Mouse (Mus musculus): ENCODE results near the gene Gys1. TPM values are rescaled to one million over a fixed set of nuclear protein-coding genes. Genes with fewer than 3 reads are reported as not detected.

The Gys1 gene
- polyA plus RNA-seq, 1 experiment from 2014 or later: 45.2 TPM

DNA sequence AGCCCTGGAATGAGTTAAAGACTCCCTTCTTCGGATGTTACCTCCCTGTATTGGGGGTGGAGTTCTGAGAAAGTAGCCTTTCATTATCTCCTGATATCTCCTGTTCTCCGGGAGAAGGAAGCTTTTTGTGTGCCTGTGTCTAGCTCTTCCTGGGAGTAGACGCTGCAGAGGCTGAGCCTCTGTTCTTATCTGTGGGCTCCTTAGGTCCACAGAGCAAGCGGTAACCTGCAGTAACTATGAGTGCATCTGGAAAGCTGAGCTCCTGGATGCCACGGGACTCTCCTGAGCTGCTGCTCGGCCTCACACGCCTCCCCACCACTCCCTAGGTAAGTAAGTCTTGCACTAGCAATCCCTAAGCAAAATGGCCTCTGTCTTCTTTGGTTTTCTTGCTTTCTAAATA is 51.5 kb downstream of the Gys1 start:
- Histone ChIP-seq H3K4me3 (replicated peaks) (no peak overlapping the region), H3K9me3 (no peaks in the 10 kb centered on the region), H3K4me1 (replicated peaks) (peaks cover 27% of the 10 kb centered on the region), H3K4me2 (no peak overlapping the region), H3K27me3 (no peaks in the 10 kb centered on the region), H3K36me3 (no peaks in the 10 kb centered on the region), H3K9ac (replicated peaks) (no peak overlapping the region), H3K27ac (no peak overlapping the region)
- ATAC-seq (ENCODE audit: insufficient number of reproducible peaks, insufficient read depth, low FRiP score, low TSS enrichment, low read depth): no peak
- WGBS: 80% methylated on average over 7 of the region's 7 CpGs

DNA sequence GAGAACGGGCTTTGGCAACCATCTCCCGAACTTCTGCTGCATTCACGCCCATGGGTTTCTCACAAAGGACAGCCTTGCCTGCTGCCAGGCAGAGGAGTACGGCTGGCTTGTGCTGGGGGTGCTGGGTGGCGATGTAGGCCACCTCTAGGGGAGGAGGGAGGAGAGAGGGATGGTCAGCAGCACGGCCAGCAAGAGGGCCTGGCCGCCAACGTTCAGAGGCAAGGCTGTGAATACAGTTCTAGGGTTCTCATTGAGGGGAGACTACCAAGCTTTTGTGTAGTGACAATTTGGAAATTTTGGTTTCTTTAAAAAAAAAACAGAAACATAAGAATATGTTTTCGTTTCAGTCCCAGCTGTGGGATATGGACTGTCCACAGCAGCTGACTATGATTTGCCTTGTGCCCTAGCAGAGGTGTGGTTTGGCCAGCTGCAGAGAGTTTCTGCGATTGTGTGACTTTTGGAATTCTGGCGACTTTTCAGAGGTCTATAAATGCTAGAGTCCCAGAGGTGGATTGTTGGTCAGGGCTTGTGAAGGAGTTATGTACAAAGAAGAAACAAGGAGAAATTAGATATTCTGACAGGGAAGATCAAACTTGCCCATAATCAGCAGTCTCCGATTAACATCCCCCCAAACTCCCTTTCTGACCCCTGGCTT is 52.2 kb downstream of the Gys1 start, which contains the start of gene Gm45808:
Gm45808 (minus strand) TSS at position 51 of the 655 bp plus-strand sequence.
- H3K27me3 ChIP-seq: no peaks in the 10 kb centered on the region
- no peak within 1 kb of the TSS for H3K9ac ChIP-seq (replicated peaks)
- no peak within 1 kb of the TSS for H3K4me2 ChIP-seq
- peaks cover under 1% of the 10 kb centered on the region; the same call in 1 of the 2 replicates for H3K36me3 ChIP-seq
- 81% methylated on average over 12 of the region's 12 CpGs for WGBS
- ATAC-seq (ENCODE audit: insufficient number of reproducible peaks, insufficient read depth, low FRiP score, low TSS enrichment, low read depth): no peak
- H3K4me1 ChIP-seq (replicated peaks): peaks cover 27% of the 10 kb centered on the region
- no peak within 1 kb of the TSS; the same call in 1 of the 2 replicates for H3K4me3 ChIP-seq (replicated peaks)
- peak within 1 kb of the TSS; percentile 74; the same call in 1 of the 2 replicates for H3K27ac ChIP-seq
- no peaks in the 10 kb centered on the region for H3K9me3 ChIP-seq

DNA sequence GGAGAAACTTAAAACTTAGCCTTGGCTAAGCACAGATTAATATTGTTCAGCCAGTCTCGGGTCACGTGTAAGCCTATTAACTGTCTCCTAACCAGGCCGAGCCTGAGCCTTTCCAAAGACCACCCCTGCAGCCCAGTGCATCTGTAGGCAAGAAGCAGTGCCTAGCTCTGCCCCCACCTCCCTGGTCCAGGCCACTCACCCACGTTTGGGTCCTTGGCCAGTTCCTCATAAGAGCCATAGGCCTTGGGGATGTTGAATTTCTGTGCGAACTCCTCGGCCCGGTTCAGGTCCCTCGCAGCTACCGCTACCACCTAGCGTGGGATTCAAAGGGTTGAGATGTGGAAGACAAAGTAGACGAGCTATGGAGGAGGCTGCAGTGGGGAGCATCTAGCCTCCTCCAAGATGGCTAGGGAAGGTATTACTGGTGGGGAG is 53.2 kb downstream of the Gys1 start:
- Histone ChIP-seq H3K9me3 (no peaks in the 10 kb centered on the region), H3K4me1 (replicated peaks) (peaks cover 27% of the 10 kb centered on the region), H3K27ac (peak overlapping the region; percentile 74), H3K9ac (replicated peaks) (peak overlapping the region; percentile 61; the same call in 1 of the 2 replicates), H3K4me3 (replicated peaks) (peak overlapping the region; percentile 44), H3K4me2 (peak overlapping the region; percentile 73), H3K27me3 (no peaks in the 10 kb centered on the region), H3K36me3 (peaks cover 10% of the 10 kb centered on the region)
- 27% methylated on average over 11 of the region's 11 CpGs for WGBS
- peak; percentile 64; the same call in 1 of the 2 replicates for ATAC-seq (ENCODE audit: insufficient number of reproducible peaks, insufficient read depth, low FRiP score, low TSS enrichment, low read depth)

DNA sequence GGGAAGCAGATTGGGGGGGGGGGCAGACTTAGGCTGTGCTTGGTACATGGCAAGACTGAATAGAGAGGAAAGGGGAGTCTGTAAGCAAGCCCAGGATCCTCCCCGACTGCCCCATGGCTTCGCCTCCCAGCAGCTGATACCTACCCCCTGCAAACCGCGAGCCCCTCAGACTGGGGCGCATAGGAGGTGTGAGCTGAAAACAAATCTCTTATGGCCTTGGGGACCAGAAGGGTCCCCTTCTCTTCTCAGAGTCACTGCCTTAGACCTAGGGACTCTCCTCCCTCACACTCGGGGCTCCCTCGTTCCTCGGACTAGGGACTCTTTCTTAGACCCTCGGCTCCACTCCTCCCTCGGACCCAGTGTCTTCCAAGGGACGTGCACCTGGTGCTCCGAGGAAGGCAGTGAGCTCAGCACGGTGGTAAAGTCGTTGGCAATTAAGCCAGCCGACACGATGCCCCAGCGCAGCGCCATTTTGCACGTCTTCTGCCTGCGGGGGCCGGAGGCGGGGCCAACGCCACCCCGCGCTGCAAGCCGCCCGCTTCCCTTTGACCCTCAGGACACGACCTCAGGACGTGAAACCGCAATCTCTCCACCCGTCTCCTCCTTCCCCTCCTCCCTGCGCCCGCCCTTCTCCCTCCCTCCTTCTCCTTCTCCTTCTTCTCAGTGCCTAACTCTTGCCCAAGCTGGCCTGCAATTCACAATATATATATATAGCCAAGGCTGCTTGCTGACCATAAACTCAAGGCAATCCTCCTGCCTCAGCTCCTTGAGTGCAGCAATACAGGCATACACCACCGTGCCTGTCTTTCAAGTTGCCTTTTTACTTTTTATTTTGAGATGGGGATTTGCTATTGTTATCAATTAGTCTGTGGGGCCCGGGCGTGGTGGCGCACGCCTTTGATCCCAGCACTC is 53.9 kb downstream of the Gys1 start, which contains the start of gene Dhdh:
Dhdh (minus strand) TSS at position 513 of the 912 bp plus-strand sequence.
- Histone ChIP-seq H3K27me3 (no peaks in the 10 kb centered on the region), H3K36me3 (peaks cover 17% of the 10 kb centered on the region), H3K4me1 (replicated peaks) (peaks cover 27% of the 10 kb centered on the region), H3K27ac (peak within 1 kb of the TSS; percentile 74), H3K9ac (replicated peaks) (peak within 1 kb of the TSS; percentile 61), H3K4me3 (replicated peaks) (peak within 1 kb of the TSS; percentile 44), H3K9me3 (no peaks in the 10 kb centered on the region), H3K4me2 (peak within 1 kb of the TSS; percentile 73)
- ATAC-seq (ENCODE audit: insufficient number of reproducible peaks, insufficient read depth, low FRiP score, low TSS enrichment, low read depth): peak; percentile 38
- 10% methylated on average over 38 of the region's 38 CpGs for WGBS

DNA sequence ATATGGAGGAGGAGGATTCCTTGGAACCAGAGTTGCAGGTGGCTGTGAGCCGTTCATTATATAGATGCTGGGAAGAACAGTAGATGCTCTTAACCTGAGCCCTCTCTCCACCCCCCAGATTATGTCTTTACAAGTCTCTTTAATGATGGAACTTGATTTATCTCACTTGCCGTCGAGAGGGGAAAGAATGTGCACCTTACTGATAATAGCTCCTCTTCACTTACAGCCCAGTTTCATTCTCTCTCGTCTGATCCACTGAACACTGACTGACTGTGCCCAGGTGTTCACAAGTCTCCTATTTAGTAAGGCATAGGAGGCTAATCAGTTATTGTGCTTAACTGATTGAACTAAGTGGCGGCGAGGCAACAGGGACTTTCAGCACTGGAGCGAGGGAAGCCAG is 54.9 kb downstream of the Gys1 start:
- no peak overlapping the region for H3K4me2 ChIP-seq
- H3K9ac ChIP-seq (replicated peaks): no peak overlapping the region
- no peak for ATAC-seq (ENCODE audit: insufficient number of reproducible peaks, insufficient read depth, low FRiP score, low TSS enrichment, low read depth)
- H3K9me3 ChIP-seq: no peaks in the 10 kb centered on the region
- peaks cover 27% of the 10 kb centered on the region for H3K36me3 ChIP-seq
- H3K4me1 ChIP-seq (replicated peaks): peaks cover 27% of the 10 kb centered on the region
- H3K27ac ChIP-seq: no peak overlapping the region
- WGBS: 74% methylated on average over 7 of the region's 7 CpGs
- H3K27me3 ChIP-seq: no peaks in the 10 kb centered on the region
- no peak overlapping the region for H3K4me3 ChIP-seq (replicated peaks)

DNA sequence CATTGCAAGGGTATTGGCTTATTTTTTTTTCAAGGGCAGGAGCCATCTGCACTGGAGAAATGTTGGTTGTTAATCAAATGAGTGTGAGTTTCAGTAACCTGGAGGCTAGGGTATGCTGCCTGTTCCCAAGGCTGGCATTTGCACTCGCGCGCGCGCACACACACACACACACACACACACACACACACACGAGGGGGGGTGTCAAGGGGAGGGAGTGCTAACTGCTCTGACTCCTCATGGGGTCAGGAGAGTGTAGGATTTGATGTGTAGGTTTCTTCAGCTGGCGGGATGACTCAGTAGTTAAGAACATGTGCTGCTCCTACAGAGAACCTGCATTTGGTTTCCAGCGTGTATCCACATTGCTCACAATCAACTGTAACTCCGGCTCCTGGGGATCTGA is 56.2 kb downstream of the Gys1 start:
- Histone ChIP-seq H3K27ac (0 out of 2 replicates have a peak overlapping the region, but pooled peaks have one; percentile 0), H3K36me3 (peaks cover 40% of the 10 kb centered on the region), H3K9me3 (no peaks in the 10 kb centered on the region), H3K4me3 (replicated peaks) (no peak overlapping the region), H3K27me3 (no peaks in the 10 kb centered on the region), H3K4me2 (peak overlapping the region; percentile 6), H3K4me1 (replicated peaks) (peaks cover 27% of the 10 kb centered on the region), H3K9ac (replicated peaks) (no peak overlapping the region)
- ATAC-seq (ENCODE audit: insufficient number of reproducible peaks, insufficient read depth, low FRiP score, low TSS enrichment, low read depth): no peak
- WGBS: 21% methylated on average over 9 of the region's 9 CpGs

DNA sequence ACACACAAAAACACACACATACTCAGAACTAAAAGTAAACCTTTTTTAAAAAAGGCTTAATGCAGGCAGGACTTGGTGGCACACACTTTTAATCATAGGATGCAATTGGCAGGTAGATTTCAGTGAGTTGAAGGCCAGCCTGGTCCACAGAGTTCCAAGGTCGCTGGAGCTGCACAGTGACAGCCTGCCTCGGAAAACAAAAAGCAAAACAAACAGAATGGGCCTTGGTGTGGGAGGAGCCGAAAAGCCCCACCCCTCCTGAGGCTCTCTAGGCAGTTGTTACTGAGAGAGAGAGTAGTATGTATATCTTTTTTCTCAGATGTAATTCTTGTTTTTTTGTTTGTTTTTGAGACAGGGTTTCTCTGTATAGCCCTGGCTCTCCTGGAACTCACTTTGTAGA is 56.6 kb downstream of the Gys1 start:
- Histone ChIP-seq H3K27ac (0 out of 2 replicates have a peak overlapping the region, but pooled peaks have one; percentile 0), H3K27me3 (no peaks in the 10 kb centered on the region), H3K4me2 (peak overlapping the region; percentile 6), H3K4me3 (replicated peaks) (no peak overlapping the region), H3K4me1 (replicated peaks) (peaks cover 27% of the 10 kb centered on the region), H3K36me3 (peaks cover 44% of the 10 kb centered on the region), H3K9ac (replicated peaks) (no peak overlapping the region), H3K9me3 (no peaks in the 10 kb centered on the region)
- ATAC-seq (ENCODE audit: insufficient number of reproducible peaks, insufficient read depth, low FRiP score, low TSS enrichment, low read depth): no peak
- WGBS: 20% methylated on average over 3 of the region's 3 CpGs

DNA sequence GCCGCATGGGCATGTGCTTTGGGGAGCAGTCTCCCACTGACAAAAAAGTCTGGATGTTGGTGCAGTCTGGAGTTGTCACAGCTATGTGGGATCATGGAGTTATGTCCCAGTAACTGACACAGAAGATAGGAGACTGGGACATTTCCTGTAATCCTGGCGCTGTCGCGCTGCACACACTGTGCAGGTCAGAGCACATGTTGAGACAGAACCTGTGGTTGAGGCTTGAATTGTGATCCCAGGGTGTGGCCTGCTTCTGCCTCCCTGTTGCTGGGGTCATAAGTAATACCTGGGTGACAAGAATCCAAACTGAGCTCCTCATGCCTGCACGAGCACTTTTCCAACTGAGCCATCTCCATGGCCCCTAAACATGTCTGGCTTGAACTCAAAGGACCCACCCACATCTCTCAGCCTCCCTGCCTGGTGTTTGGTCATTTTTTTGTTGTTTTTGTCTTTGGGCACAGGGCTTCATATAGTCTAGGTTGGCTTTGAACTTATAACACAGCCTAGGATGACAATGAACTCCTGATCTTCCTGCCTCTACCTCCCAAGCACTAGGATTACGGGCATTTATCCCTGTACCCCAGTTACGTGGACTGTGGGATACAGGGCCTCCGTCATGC is 57.7 kb downstream of the Gys1 start:
- no peak for ATAC-seq (ENCODE audit: insufficient number of reproducible peaks, insufficient read depth, low FRiP score, low TSS enrichment, low read depth)
- Histone ChIP-seq H3K27me3 (no peaks in the 10 kb centered on the region), H3K36me3 (peaks cover 54% of the 10 kb centered on the region), H3K4me1 (replicated peaks) (peaks cover 26% of the 10 kb centered on the region), H3K9me3 (no peaks in the 10 kb centered on the region), H3K4me2 (no peak overlapping the region), H3K9ac (replicated peaks) (no peak overlapping the region), H3K4me3 (replicated peaks) (no peak overlapping the region), H3K27ac (no peak overlapping the region)
- 95% methylated on average over 8 of the region's 8 CpGs for WGBS

DNA sequence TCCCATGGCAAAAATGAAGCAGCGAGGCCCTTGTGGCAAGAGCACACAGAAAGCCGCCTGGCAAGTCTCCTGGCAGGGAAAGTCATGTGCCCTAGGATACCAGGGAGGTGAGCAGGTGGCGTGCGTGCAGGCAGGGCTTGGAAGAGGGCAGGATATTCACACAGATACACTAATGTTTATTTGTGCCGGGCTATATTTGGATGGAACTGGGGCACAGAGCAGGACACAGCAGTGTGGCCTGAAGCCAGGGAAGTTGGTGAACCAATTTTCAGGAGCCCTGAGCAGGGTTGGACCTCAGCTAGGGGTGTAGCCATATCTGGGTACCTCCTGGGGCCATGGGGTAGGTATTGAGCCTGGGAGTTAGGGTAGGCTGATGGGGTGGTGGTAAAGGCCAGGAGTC is 58.3 kb downstream of the Gys1 start:
- peaks cover 20% of the 10 kb centered on the region for H3K4me1 ChIP-seq (replicated peaks)
- H3K9me3 ChIP-seq: no peaks in the 10 kb centered on the region
- no peak overlapping the region for H3K27ac ChIP-seq
- WGBS: 98% methylated on average over 5 of the region's 5 CpGs
- H3K4me2 ChIP-seq: no peak overlapping the region
- H3K27me3 ChIP-seq: no peaks in the 10 kb centered on the region
- H3K36me3 ChIP-seq: peaks cover 60% of the 10 kb centered on the region
- no peak overlapping the region for H3K4me3 ChIP-seq (replicated peaks)
- no peak overlapping the region for H3K9ac ChIP-seq (replicated peaks)
- ATAC-seq (ENCODE audit: insufficient number of reproducible peaks, insufficient read depth, low FRiP score, low TSS enrichment, low read depth): no peak

DNA sequence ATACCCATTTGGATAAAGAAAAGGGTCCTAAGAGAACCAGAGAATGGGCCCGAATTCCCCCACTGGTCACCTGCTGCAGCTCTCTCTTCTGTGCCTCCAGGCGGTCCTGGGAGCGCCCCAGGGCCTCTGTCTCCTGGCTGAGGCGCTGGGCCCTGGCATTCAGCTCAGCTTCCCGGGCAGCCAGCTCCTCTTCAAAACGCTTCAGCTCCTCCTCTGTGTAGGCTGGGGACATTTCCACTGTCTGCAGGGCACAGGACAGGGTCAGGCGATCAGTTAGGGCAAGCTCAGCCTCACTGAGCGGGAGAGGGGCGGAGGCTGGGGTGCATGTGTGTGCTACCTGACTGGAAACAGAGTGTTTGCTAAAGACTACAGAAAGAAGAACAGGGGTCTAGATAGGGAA is 59.9 kb downstream of the Gys1 start:
- Histone ChIP-seq H3K4me2 (no peak overlapping the region), H3K27ac (no peak overlapping the region), H3K4me3 (replicated peaks) (no peak overlapping the region), H3K9me3 (no peaks in the 10 kb centered on the region), H3K27me3 (no peaks in the 10 kb centered on the region), H3K36me3 (peaks cover 76% of the 10 kb centered on the region), H3K4me1 (replicated peaks) (peaks cover 9% of the 10 kb centered on the region), H3K9ac (replicated peaks) (no peak overlapping the region)
- no peak for ATAC-seq (ENCODE audit: insufficient number of reproducible peaks, insufficient read depth, low FRiP score, low TSS enrichment, low read depth)
- whole genome bisulfite sequencing: 88% methylated on average over 9 of the region's 9 CpGs

DNA sequence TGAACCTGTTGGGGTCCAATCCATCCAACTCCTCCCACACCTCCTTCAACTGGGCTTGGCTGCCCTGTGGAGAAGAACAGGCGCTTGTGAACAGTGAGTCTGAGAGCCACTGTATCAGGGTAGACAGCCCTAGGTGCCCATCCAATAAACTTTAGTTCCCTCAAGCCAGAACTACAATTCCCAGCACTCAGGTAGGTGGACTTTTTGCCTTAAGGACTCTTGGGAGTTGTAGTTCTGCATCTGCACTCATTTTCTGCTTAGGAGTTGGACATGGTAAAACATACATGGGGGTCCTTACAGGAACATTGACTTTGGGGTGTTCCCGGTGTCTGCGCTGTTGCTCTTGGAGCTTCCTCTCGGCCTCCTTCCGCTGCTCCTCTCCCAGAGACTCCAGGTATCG is 63.8 kb downstream of the Gys1 start:
- Histone ChIP-seq H3K4me2 (no peak overlapping the region), H3K9me3 (no peaks in the 10 kb centered on the region), H3K27me3 (no peaks in the 10 kb centered on the region), H3K4me1 (replicated peaks) (no peaks in the 10 kb centered on the region), H3K36me3 (peaks cover 99% of the 10 kb centered on the region), H3K9ac (replicated peaks) (no peak overlapping the region), H3K27ac (no peak overlapping the region), H3K4me3 (replicated peaks) (no peak overlapping the region)
- no peak for ATAC-seq (ENCODE audit: insufficient number of reproducible peaks, insufficient read depth, low FRiP score, low TSS enrichment, low read depth)
- 99% methylated on average over 6 of the region's 6 CpGs for WGBS
